Mouse (Mus musculus) heart, postnatal 10 days (tissue): ENCODE measurements around the gene Ywhaq. TPM values are rescaled to one million over a fixed set of nuclear protein-coding genes. Genes with fewer than 3 reads are reported as not detected.

Source experiments
- DNase-seq, 2 experiments: peaks; one replicate each; pipeline ENCODE4 v3.0.0; 2021
- intact Hi-C: fragments of 180-260 bp; cut with DNase I; formaldehyde crosslinking; loops from one replicate; pipeline ENCODE4 v1.15.1; 2025
- total RNA-seq, 2 experiments: library from RNA; stranded (reverse); gene quantifications; 2 replicates each; pipeline ENCODE4 v1.2.3; 2021

The Ywhaq gene
- 100 to 1,000 TPM; 137 to 140 TPM for total RNA-seq

DNA sequence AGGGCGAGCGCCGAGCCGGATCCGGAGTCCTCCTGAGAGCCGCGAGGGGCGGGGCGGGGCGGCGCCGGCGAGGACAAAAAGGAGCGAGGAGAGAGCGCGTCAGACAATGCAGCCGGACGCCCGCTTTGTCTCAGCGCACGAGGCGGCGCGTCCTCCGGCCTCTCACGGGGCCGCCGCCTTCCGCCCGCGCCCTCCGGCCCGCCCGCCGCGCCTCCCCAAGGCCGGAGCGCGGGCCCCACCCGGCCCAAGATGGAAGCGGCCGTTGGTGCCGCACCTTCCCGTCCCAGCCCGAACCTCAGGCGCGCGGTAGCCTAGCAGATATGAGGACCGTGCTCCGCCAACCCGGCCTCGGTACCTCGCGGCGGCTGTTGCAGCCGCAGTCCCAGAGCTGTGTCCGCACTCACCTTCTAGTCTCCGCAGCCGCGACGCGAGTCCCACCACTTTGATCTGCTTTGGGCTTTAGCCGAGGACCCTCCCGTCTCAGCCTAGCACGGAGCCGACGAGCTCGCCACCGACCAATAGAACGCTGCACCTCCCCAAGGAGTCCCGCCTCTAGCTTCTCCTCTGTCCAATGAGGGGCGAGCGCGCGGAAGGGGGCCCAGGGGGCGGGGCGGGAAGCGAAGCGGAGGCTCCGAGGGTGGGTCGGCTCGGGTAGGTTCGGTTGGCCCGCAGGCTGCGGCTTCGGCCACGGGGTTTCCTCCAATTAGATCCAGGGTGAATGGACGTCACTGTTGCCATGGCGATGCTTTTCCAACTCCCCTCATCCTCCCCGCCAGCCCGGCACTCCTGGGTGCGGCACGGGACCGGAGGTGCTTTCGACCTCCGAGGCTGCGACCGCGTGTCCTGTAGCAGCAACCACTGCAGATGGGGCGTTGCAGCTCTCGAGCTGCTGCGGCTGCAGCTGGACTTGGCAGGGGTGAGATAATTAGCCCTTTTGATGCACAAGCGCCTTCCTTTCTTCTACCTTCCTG, at the start of gene Ywhaq:
TSS of gene Ywhaq (minus strand) at position 538 of the 971 bp plus-strand sequence.
- DNase-seq: peak; percentile 97 to 98

DNA sequence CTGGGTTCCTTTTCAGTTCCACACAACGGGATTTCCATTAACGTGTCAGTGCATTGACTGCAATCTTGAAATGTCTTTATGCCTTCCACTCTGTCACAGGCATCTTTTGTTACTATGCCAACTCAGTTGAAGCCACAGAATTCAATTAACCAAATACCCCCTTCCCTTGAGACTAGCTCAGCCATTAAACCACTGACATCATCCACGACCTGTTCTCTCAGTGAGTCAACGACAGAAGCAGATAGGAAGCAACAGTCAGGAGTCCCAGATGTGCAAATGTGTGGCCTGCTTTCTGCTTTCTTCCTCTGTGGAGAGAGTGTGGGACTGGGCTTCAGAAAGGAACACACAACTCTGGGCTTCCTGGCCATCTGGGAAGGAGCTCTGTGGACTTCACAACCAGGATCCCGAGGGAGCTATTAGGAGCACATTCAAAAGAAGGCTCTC, 46.0 kb upstream of the Ywhaq start:
- peak; percentile 9 to 24 for DNase-seq
- intact Hi-C loops: no loop called here

More for the DNA sequence above, at the start of gene Ywhaq:
- intact Hi-C loops: loop anchor here (1.0 to 10.0 kb wide), 5 partner anchors 45 to 197 kb away; partner anchors contain the start of genes Adam17, Iah1 and Itgb1bp1

DNA sequence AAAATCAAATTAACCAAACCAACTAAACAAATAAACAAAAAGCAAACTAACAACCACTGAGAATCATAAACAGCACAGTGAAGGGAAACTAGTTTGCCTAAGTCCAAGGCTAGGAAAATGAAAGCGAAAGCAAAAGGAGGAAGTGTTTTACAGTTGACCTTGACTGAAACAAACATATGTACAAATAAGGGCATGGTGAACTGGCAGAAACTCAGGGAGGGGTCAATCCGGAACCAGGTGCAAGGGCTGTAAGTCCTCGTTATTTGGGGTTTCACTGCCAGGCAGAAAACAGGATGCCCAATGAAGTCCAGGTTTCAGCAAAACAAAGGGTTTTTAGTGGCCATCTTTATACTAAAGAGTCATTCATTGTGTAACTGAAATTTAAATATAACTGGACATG, 45.2 kb upstream of the Ywhaq start:
- intact Hi-C loops: no loop called here
- no peak for DNase-seq

DNA sequence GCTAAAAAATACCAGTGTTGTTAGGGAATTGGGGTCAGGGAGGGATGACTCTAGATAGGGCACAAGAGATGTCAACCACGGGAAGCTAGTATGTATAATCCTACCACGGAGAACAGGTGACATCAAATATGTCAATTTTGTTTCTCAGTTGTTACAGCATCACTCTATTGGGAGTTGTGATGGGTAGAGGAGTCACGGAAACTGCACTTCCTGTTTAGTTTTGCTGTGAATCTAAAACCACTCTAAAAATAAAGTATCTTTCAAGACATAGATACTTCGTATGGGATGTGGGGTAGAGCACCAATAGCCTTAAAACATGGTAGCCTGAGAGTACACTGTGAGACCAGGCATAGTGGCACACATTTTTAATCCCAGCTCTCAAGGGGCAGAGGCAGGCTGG, 42.2 kb upstream of the Ywhaq start:
- intact Hi-C loops: no loop called here

DNA sequence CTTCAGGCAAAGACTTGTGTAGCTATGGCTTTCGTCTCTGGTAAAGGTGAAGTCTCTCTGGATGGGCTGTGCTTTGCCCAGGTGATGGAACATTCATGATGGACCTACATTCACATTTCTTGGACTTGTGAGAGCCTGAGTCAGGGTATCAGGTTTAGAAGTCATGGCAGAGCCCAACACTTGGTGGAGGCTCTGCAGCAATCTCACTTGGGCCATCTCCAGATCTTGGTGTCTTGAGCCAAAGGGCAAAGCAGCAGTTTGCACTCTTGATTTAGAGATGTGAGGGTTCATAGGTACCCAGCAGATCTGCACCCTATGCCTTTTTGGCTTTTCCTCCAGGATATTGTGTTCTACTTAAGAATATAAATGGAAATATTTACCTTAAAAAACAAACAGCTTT, 38.6 kb upstream of the Ywhaq start:
- intact Hi-C loops: no loop called here

More for the DNA sequence above, 42.2 kb upstream of the Ywhaq start:
- DNase-seq: no peak

DNA sequence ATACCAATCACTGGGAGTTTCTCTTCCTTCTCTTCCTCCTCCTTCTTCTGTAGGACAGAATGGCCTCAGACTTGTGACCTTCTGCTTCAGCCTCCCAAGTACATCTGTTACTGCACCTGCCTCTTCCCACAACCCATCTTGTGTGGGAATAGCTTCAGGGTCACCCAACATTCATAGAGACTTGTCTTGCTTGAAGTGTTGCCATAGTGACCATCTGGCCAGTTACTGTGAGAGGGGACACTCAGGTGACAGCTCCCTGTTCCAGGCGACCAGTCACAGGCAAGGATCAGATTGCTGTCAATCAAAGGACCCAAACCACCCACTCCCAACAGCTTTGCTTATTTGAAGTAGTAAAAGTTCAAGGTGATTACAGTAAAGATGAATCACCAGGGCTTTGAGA, 34.3 kb upstream of the Ywhaq start:
- DNase-seq: no peak
- intact Hi-C loops: no loop called here

More for the DNA sequence above, 38.6 kb upstream of the Ywhaq start:
- no peak for DNase-seq

DNA sequence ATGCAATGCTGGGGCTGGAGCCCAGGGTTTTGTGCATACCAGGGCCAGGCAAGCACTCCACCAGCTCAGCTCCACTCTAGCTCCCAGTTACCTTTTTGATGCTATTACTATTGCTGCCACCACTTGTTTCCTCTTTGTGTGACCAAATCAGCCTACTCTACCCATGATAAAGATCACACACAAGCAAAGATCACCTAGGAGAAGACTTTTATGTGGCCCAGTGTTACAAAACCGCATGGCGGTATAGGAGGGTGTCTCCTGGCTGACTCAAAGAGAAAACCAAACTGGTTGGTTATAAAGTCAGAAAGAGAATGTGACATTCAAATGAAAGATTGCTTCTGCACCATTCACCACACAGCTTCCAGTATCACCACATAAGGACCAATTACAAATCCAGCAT, 33.9 kb upstream of the Ywhaq start:
- no peak for DNase-seq
- intact Hi-C loops: no loop called here

DNA sequence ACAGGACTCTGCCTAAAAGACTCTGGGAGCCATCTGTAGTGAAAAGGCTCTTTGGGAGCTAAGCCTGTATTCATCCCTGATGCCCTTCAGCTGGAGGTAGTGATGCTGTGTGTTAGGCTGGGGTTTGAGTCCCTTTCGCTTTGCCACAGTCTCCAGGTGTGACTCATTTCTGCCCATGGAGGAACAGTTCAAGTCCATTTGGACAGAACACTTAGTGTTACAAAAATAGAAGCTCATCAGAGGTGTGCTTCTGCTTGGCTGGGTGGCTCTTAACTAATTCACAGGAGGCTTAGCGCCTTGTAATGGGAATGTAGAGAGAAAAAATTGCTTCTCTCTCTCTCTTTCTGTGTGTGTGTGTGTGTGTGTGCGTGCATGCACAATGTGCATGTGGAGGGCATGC, 26.3 kb upstream of the Ywhaq start:
- no peak for DNase-seq
- intact Hi-C loops: no loop called here

DNA sequence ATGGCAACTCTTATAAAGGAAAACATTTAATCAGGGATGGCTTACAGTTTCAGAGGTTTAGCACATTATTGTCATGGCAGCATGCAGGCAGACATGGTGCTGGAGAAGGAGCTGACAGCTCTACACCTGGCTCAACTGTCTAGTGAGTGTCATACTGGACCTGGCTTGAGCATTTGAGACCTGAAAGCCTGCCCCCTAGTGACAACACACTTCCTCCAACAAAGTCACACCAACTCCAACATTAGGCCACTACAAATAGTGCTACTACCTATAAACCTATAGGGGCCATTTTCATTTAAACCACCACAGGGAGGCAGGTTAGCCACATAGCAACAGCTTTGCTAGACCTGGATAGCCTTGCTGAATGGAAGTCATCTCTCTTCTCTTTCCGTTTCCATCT, 24.4 kb upstream of the Ywhaq start:
- DNase-seq: no peak
- intact Hi-C loops: no loop called here

DNA sequence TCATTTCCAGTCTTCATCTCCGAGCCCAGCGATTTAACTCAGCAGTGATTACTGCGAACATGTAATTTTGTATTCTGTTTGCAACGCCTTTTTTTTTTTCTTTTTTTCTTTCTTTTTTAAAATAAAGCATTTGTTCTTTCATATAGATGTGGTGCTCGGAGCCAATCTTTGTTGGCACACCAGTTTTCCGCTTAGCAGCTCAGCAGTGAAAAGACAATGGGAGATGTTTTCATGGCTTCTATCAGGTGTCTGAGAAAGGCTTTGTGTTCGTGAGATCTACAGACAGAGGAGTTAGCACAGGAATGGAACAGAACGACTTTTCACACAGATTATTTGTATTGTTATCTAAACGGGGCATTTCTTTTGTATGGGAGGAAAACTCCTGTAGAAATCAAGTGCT, 22.0 kb upstream of the Ywhaq start:
- DNase-seq: no peak
- intact Hi-C loops: no loop called here

DNA sequence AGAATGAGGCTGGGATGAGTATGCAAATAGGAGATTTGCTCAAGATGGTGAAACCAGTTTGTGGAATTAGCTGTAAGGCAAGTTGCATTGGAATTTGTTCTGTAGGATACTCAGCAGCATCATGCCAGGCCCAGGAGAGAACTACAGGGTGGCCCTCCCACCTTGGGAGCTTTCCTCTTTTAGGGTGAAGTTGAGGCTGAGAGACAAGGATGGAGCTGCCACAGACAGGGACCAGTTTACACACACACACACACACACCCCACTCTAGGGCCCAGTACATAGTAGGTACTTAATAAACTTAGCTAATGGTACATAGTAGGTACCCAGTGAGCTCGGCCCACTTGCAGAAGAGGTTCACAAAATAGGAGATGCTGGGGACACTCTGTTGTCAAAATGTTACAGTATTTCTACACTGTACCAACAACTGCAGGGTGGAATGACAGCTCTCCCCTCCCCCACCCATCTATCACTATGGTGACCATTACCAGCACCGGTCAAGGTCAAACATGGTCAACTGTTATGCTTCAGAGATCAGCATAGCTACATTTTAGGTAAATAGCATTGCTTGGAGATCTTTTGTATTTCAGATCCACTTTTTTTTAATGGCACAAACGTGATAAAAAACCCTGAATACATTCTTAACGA, 21.4 kb upstream of the Ywhaq start:
- DNase-seq: no peak
- intact Hi-C loops: no loop called here

DNA sequence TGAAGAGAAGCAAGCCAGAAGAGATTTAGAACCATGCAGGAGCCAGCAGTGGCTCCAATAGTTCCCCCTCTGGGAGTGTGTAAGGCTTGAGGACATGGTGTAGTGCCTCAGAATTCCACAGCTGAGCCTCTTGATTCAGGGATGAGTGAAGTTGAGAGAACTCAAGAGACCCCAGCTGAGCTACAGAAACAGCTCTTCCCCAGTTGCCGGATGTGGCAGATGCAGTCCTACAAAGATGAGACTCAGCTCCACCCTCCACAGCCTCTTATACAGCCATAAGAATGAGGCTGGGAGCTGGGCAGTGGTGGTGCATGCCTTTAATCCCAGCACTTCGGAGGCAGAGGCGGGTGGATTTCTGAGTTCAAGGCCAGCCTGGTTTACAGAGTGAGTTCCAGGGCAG, 20.9 kb upstream of the Ywhaq start:
- intact Hi-C loops: no loop called here
- DNase-seq: no peak

DNA sequence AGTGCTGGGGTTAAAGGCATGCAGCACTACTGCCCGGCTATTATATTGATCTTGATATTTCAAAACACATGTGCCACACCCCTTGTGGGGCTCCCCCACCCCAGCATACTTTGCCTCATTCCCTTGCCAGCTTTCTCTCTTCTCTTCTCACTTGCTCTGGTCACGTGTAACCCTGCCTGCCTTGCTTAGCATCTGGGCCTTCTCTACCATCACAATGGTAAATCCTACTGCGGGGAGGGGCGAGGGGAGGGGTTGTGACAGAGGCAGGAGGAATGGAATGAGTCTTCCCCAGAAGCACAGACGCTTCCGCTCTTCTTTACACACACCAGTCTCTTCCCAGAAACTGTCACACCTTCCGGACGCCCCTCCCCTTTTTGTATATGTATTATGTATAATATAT, 14.5 kb upstream of the Ywhaq start:
- DNase-seq: no peak
- intact Hi-C loops: no loop called here

DNA sequence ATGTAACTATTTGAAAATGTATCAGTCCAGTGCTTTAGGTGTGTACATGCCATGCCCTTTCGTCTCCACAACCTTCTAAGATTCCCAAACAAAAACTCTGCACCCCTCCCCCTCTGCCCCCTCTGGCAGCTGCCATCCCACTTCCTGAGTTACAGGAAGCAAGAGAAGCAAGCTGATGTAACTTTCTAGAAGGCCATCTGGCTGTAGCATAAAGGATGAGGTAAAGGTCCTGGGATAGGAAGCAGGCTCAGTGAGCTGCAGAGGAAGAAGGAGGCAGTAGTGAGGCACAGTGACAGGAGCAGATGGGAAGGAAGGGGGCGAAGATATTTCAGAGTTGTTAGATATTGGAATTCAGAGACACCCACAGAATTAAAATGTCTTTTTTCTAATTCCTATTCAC, 13.6 kb upstream of the Ywhaq start:
- intact Hi-C loops: no loop called here
- DNase-seq: no peak

DNA sequence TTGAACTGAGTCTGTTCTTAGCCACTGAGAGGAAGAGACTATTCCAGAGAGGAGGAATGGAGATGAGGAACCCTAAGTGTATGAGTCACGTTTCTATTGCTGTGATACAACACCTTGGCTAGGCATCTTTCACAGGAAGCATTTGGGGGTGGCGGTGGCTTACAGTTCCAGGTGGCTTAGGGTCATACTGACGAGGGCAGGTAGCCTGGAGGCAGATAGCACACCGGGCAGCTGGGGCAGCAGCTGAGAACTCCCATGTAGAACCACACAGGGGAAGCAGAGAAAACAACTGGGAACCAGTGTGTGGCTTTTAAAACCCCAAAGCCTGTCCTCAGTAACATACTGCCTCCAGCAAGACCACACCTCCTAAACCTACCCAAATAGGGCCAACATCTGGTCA, 12.7 kb upstream of the Ywhaq start:
- DNase-seq: no peak
- intact Hi-C loops: no loop called here

DNA sequence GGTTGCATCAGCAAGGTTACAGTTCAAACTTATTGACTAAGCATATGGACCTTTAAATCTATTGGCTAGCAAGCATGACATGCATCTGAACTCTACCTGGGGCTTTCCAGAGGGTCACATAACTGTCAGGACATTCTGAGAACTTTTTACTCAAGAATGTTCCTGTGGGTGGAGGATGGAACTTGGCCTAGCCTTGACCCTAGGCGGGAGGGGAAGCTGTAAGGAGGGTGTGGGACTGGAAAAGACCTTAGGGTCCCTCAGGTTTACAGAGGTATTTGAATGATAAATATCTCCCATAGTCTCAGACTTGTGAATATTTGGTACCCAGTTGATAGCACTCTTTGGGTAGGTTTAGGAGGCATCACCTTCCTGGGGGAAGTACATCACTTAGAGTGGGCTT, 11.6 kb upstream of the Ywhaq start:
- intact Hi-C loops: no loop called here
- DNase-seq: no peak

DNA sequence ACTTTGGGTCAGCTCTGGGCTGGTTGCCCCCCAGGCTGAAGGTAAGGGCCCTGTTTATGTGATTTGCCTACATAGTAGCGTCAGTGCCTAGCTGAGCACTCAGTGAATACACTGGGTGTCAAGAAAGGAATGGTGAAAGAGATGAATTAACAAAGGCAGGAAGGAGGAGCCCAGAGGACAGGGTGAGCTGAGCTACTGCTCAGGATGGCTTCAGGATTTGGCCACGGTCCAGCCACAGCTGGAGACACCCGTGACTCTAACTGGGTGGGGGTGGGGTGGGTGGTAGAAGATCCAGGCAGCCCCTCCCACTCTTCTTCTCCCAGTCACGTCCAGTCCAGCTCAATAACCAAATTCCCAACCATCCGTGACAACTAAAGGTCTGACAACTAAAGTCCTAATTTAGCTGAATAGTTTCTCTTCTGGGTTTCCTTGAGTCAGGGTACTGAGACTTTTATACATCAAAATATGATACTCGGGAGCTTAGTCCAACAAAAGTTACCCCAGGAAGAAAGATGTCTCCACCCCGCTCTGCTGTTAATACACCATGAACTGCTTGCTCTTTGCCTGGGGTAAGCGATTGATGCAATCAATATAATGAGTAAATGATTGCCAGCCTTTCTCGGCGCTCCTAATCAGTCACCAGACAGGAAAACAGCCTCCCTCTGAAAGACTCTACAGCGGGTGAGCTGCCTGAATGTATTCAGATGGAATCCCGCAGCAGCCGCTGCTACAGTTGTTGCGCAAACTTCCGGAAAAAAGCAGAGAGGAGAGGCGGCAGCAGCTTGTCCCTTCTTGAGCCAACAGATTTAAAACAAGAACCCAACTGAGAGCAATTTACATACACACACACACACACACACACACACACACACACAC, 8.9 kb upstream of the Ywhaq start:
- peak; percentile 52 to 61 for DNase-seq
- intact Hi-C loops: no loop called here

DNA sequence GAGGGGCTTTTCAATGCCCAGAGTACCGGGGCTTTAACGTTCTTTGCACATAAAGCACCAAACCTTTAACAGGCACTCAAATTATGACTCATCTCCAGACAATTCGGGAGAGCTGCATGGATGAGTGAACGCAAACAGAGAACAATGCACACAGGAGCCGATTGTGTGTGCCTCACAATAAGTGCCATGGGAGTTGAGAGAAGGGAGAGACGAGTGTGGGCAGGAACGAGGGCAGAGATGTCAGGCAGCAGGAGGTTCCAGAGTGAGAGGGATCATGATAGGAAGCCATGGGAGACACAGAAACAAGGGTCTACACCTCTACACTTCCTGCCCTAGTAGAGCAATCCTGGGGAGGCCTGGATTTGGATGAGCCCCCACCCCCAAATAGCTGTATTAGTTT, 7.2 kb upstream of the Ywhaq start:
- DNase-seq: no peak
- intact Hi-C loops: no loop called here

DNA sequence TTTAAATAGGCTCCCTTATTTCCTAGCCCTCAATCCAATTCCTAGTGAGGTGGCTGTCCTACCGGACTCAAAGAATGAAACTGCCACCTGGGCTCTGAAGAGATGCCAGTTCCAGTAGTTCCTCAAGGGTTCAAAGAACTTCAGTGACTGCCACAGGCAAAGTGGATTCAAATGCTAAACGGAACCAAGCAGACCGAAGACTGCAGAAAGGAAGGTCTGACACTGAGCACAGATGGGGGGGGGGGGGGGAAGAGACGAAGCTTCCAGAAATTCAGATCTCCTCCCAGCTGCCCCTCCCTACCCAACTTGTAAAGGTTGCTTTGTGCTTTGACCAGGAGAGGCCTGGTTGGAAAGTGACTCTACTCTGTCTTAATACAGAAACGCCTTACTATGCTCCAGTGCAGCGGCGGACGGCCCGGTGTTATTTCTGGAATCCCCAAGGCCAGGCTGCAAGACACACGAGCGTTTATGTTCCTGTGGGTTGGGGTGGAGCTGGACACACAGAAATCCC, 1.2 kb upstream of the Ywhaq start:
- peak; percentile 18 to 21 for DNase-seq
- intact Hi-C loops: loop anchor here (5.0 to 10.0 kb wide), 3 partner anchors 54 to 196 kb away; partner anchors contain the start of gene Iah1

DNA sequence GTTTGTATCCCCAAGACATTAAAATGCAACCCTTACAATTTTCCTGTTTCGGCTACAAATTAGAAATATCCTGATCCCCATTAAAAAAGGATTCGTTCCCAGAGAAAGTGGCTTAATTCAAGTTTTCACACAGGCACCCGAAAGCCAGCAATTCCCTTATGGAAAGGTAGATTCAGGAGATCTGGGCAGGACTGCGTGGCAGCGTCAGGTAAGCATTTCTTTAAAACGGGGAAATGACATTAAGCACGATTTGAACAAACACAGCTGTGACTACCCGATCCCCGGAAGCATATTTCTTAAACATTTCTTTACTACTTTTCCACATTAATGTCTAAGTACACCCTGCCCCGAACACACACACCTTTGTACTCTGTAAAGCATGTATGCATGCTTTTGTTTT, 646 bp upstream of the Ywhaq start:
- no peak for DNase-seq
- intact Hi-C loops: loop anchor here (5.0 to 10.0 kb wide), 3 partner anchors 54 to 197 kb away; partner anchors contain the start of gene Iah1
